Mouse (Mus musculus): ENCODE measurements around the gene Mtor. TPM values are rescaled to one million over a fixed set of nuclear protein-coding genes. Genes with fewer than 3 reads are reported as not detected.

The Mtor gene
- 11.3 and 12.2 TPM in 2 replicates for polyA plus RNA-seq (2015; fragmentation: Nextera tagmentation; extraction: Ambion mirVana)

- H3K4me3 ChIP-seq (ENCODE audit: low read length) = peak within 1 kb of the TSS; percentile 98
- H3K27ac ChIP-seq (ENCODE audit: low read length) = peak within 1 kb of the TSS; percentile 43; the same call in 1 of the 2 replicates
- H3K4me1 ChIP-seq (replicated peaks; ENCODE audit: control insufficient read depth, insufficient read depth, low read length) = peaks cover 15% of the 10 kb centered on the region
- no peaks in the 10 kb centered on the region for H3K9me3 ChIP-seq (ENCODE audit: control insufficient read depth, low read length)
- H3K27me3 ChIP-seq (ENCODE audit: control insufficient read depth, insufficient read depth, low read depth, low read length) = no peaks in the 10 kb centered on the region
- peak within 1 kb of the TSS; percentile 88 for H3K4me2 ChIP-seq (ENCODE audit: low read depth, low read length)
- peak within 1 kb of the TSS; percentile 96 for H3K9ac ChIP-seq (ENCODE audit: low read length)
- ATAC-seq (ENCODE audit: low read depth) = peak; percentile 97
- H3K36me3 ChIP-seq (ENCODE audit: control insufficient read depth, insufficient read depth, low read length) = peaks cover 12% of the 10 kb centered on the region; the same call in 1 of the 2 replicates
- WGBS = under 1% methylated on average over 53 of the region's 56 CpGs
Measured at GRCm38 (mm10) chr4:148448179-148448852, at the start of gene Mtor. Mtor (plus strand) TSS chr4:148448611.

GRCm38 (mm10) chr4:148399437-148400094 lies 48.8 kb upstream of the Mtor start:
- WGBS = 63% methylated on average over 9 of the region's 9 CpGs
- no peak for ATAC-seq (ENCODE audit: low read depth)
- Histone ChIP-seq H3K4me2 (ENCODE audit: low read depth, low read length) (no peak overlapping the region), H3K27me3 (ENCODE audit: control insufficient read depth, insufficient read depth, low read depth, low read length) (peaks cover 17% of the 10 kb centered on the region), H3K4me3 (ENCODE audit: low read length) (no peak overlapping the region), H3K36me3 (ENCODE audit: control insufficient read depth, insufficient read depth, low read length) (no peaks in the 10 kb centered on the region), H3K9me3 (ENCODE audit: control insufficient read depth, low read length) (no peaks in the 10 kb centered on the region), H3K9ac (ENCODE audit: low read length) (no peak overlapping the region), H3K27ac (ENCODE audit: low read length) (no peak overlapping the region), H3K4me1 (replicated peaks; ENCODE audit: control insufficient read depth, insufficient read depth, low read length) (no peaks in the 10 kb centered on the region)

- peaks cover 39% of the 10 kb centered on the region for H3K27me3 ChIP-seq (ENCODE audit: control insufficient read depth, insufficient read depth, low read depth, low read length)
- H3K27ac ChIP-seq (ENCODE audit: low read length) = no peak overlapping the region
- H3K4me1 ChIP-seq (replicated peaks; ENCODE audit: control insufficient read depth, insufficient read depth, low read length) = no peaks in the 10 kb centered on the region
- no peak overlapping the region for H3K9ac ChIP-seq (ENCODE audit: low read length)
- no peak for ATAC-seq (ENCODE audit: low read depth)
- no peak overlapping the region for H3K4me2 ChIP-seq (ENCODE audit: low read depth, low read length)
- H3K36me3 ChIP-seq (ENCODE audit: control insufficient read depth, insufficient read depth, low read length) = no peaks in the 10 kb centered on the region
- no peaks in the 10 kb centered on the region for H3K9me3 ChIP-seq (ENCODE audit: control insufficient read depth, low read length)
- no peak overlapping the region for H3K4me3 ChIP-seq (ENCODE audit: low read length)
- WGBS = 19% methylated on average over 12 of the region's 12 CpGs
Measured at GRCm38 (mm10) chr4:148403402-148403801, 45.0 kb upstream of the Mtor start.

- H3K9me3 ChIP-seq (ENCODE audit: control insufficient read depth, low read length) = no peaks in the 10 kb centered on the region
- no peak overlapping the region for H3K9ac ChIP-seq (ENCODE audit: low read length)
Measured at GRCm38 (mm10) chr4:148404748-148405147, 43.7 kb upstream of the Mtor start.

GRCm38 (mm10) chr4:148405255-148405788 lies 43.1 kb upstream of the Mtor start:
- peaks cover 39% of the 10 kb centered on the region for H3K27me3 ChIP-seq (ENCODE audit: control insufficient read depth, insufficient read depth, low read depth, low read length)
- ATAC-seq (ENCODE audit: low read depth) = no peak
- H3K36me3 ChIP-seq (ENCODE audit: control insufficient read depth, insufficient read depth, low read length) = no peaks in the 10 kb centered on the region
- H3K4me3 ChIP-seq (ENCODE audit: low read length) = no peak overlapping the region
- H3K9me3 ChIP-seq (ENCODE audit: control insufficient read depth, low read length) = no peaks in the 10 kb centered on the region
- H3K9ac ChIP-seq (ENCODE audit: low read length) = no peak overlapping the region
- no peaks in the 10 kb centered on the region for H3K4me1 ChIP-seq (replicated peaks; ENCODE audit: control insufficient read depth, insufficient read depth, low read length)
- H3K27ac ChIP-seq (ENCODE audit: low read length) = no peak overlapping the region
- 9% methylated on average over 13 of the region's 13 CpGs for WGBS
- no peak overlapping the region for H3K4me2 ChIP-seq (ENCODE audit: low read depth, low read length)

More at GRCm38 (mm10) chr4:148404748-148405147, 43.7 kb upstream of the Mtor start:
- Histone ChIP-seq H3K36me3 (ENCODE audit: control insufficient read depth, insufficient read depth, low read length) (no peaks in the 10 kb centered on the region), H3K4me1 (replicated peaks; ENCODE audit: control insufficient read depth, insufficient read depth, low read length) (no peaks in the 10 kb centered on the region), H3K27ac (ENCODE audit: low read length) (no peak overlapping the region), H3K27me3 (ENCODE audit: control insufficient read depth, insufficient read depth, low read depth, low read length) (peaks cover 39% of the 10 kb centered on the region), H3K4me2 (ENCODE audit: low read depth, low read length) (no peak overlapping the region; the same call in 1 of the 2 replicates), H3K4me3 (ENCODE audit: low read length) (no peak overlapping the region)
- no peak for ATAC-seq (ENCODE audit: low read depth)
- WGBS = 12% methylated on average over 11 of the region's 11 CpGs

GRCm38 (mm10) chr4:148408256-148408975 lies 40.0 kb upstream of the Mtor start:
- Histone ChIP-seq H3K4me1 (replicated peaks; ENCODE audit: control insufficient read depth, insufficient read depth, low read length) (no peaks in the 10 kb centered on the region), H3K4me2 (ENCODE audit: low read depth, low read length) (no peak overlapping the region), H3K36me3 (ENCODE audit: control insufficient read depth, insufficient read depth, low read length) (no peaks in the 10 kb centered on the region), H3K27me3 (ENCODE audit: control insufficient read depth, insufficient read depth, low read depth, low read length) (peaks cover 32% of the 10 kb centered on the region), H3K4me3 (ENCODE audit: low read length) (no peak overlapping the region), H3K27ac (ENCODE audit: low read length) (no peak overlapping the region), H3K9me3 (ENCODE audit: control insufficient read depth, low read length) (no peaks in the 10 kb centered on the region), H3K9ac (ENCODE audit: low read length) (no peak overlapping the region)
- WGBS = 54% methylated on average over 10 of the region's 10 CpGs
- no peak for ATAC-seq (ENCODE audit: low read depth)

GRCm38 (mm10) chr4:148415575-148415974 lies 32.8 kb upstream of the Mtor start:
- Histone ChIP-seq H3K9ac (ENCODE audit: low read length) (no peak overlapping the region), H3K4me1 (replicated peaks; ENCODE audit: control insufficient read depth, insufficient read depth, low read length) (no peaks in the 10 kb centered on the region), H3K27me3 (ENCODE audit: control insufficient read depth, insufficient read depth, low read depth, low read length) (peaks cover 6% of the 10 kb centered on the region), H3K27ac (ENCODE audit: low read length) (no peak overlapping the region), H3K36me3 (ENCODE audit: control insufficient read depth, insufficient read depth, low read length) (no peaks in the 10 kb centered on the region), H3K4me3 (ENCODE audit: low read length) (no peak overlapping the region), H3K9me3 (ENCODE audit: control insufficient read depth, low read length) (no peaks in the 10 kb centered on the region), H3K4me2 (ENCODE audit: low read depth, low read length) (no peak overlapping the region)
- 7% methylated on average over 16 of the region's 16 CpGs for WGBS
- ATAC-seq (ENCODE audit: low read depth) = no peak

- no peak for ATAC-seq (ENCODE audit: low read depth)
- Histone ChIP-seq H3K36me3 (ENCODE audit: control insufficient read depth, insufficient read depth, low read length) (no peaks in the 10 kb centered on the region), H3K9me3 (ENCODE audit: control insufficient read depth, low read length) (no peaks in the 10 kb centered on the region), H3K4me2 (ENCODE audit: low read depth, low read length) (no peak overlapping the region), H3K27me3 (ENCODE audit: control insufficient read depth, insufficient read depth, low read depth, low read length) (peaks cover 6% of the 10 kb centered on the region), H3K27ac (ENCODE audit: low read length) (no peak overlapping the region), H3K4me3 (ENCODE audit: low read length) (no peak overlapping the region), H3K4me1 (replicated peaks; ENCODE audit: control insufficient read depth, insufficient read depth, low read length) (no peaks in the 10 kb centered on the region), H3K9ac (ENCODE audit: low read length) (no peak overlapping the region)
- 36% methylated on average over 11 of the region's 11 CpGs for WGBS
Measured at GRCm38 (mm10) chr4:148417074-148417526, 31.3 kb upstream of the Mtor start.

GRCm38 (mm10) chr4:148417559-148417958 lies 30.9 kb upstream of the Mtor start:
- Histone ChIP-seq H3K9ac (ENCODE audit: low read length) (no peak overlapping the region), H3K4me2 (ENCODE audit: low read depth, low read length) (no peak overlapping the region), H3K9me3 (ENCODE audit: control insufficient read depth, low read length) (no peaks in the 10 kb centered on the region), H3K27ac (ENCODE audit: low read length) (no peak overlapping the region), H3K27me3 (ENCODE audit: control insufficient read depth, insufficient read depth, low read depth, low read length) (peaks cover 6% of the 10 kb centered on the region), H3K4me1 (replicated peaks; ENCODE audit: control insufficient read depth, insufficient read depth, low read length) (no peaks in the 10 kb centered on the region), H3K4me3 (ENCODE audit: low read length) (no peak overlapping the region), H3K36me3 (ENCODE audit: control insufficient read depth, insufficient read depth, low read length) (no peaks in the 10 kb centered on the region)
- ATAC-seq (ENCODE audit: low read depth) = no peak
- WGBS = 61% methylated on average over 6 of the region's 6 CpGs

Measured in lung, embryonic 16.5 days (tissue).